Mouse (Mus musculus) forebrain, embryonic 11.5 days (tissue): Measurements from ENCODE around the gene Nfe2l1. TPM values are rescaled to one million over a fixed set of nuclear protein-coding genes. Genes with fewer than 3 reads are reported as not detected.
"Not testable (repeated sequence)": the region's sequence is repeated elsewhere in the genome, so short reads cannot be mapped to it uniquely, and the experiment has no call there.

Experiments
- ATAC-seq: fragments of 200-750 bp; cut with Nextera tagmentation; replicated peaks from 2 replicates; pipeline ENCODE4 v1.8.0; 2017; ENCODE audit warnings: moderate TSS enrichment; ENCODE audit not compliant: low FRiP score
- DNase-seq: peaks from one replicate; pipeline ENCODE4 v3.0.0-alpha.2; 2017; ENCODE audit warnings: low spot score
- H3K27ac ChIP-seq: fragments of 300-500 bp; sonication (generic); 2 replicates; pipeline ENCODE4 v1.5.1; 2014; ENCODE audit warnings: low read depth, low read length
- H3K27me3 ChIP-seq: fragments of 300-500 bp; sonication (generic); 2 replicates; pipeline ENCODE4 v1.6.1; 2014; ENCODE audit warnings: mild to moderate bottlenecking, low read length, mixed read lengths; ENCODE audit not compliant: control insufficient read depth, insufficient read depth
- H3K36me3 ChIP-seq: fragments of 300-500 bp; sonication (generic); 2 replicates; pipeline ENCODE4 v1.6.1; 2014; ENCODE audit warnings: mild to moderate bottlenecking, low read length, moderate library complexity, mixed read lengths; ENCODE audit not compliant: control insufficient read depth, insufficient read depth
- H3K4me1 ChIP-seq: fragments of 300-500 bp; sonication (generic); replicated peaks from 2 replicates; pipeline ENCODE4 v1.6.1; 2014; ENCODE audit warnings: low read length, mixed read lengths; ENCODE audit not compliant: control insufficient read depth, insufficient read depth
- H3K4me2 ChIP-seq: fragments of 300-500 bp; sonication (generic); 2 replicates; pipeline ENCODE4 v1.6.1; 2014; ENCODE audit warnings: low read depth, mild to moderate bottlenecking, low read length, moderate library complexity, mixed read lengths; ENCODE audit not compliant: severe bottlenecking
- H3K4me3 ChIP-seq: fragments of 300-500 bp; sonication (generic); 2 replicates; pipeline ENCODE4 v1.5.1; 2014; ENCODE audit warnings: low read depth, low read length
- H3K9ac ChIP-seq: fragments of 300-500 bp; sonication (generic); 2 replicates; pipeline ENCODE4 v1.6.1; 2014; ENCODE audit warnings: low read length
- H3K9me3 ChIP-seq: fragments of 300-500 bp; sonication (generic); 2 replicates; pipeline ENCODE4 v1.6.1; 2016; ENCODE audit warnings: low read length, mixed read lengths; ENCODE audit not compliant: control insufficient read depth
- WGBS: fragments of 180-500 bp; shearing (Covaris S2); extraction: QIAGEN DNeasy Blood & Tissue Kit; methylation state at CpG from one replicate; pipeline ENCODE4 v1.1.7; 2014; 5-methylcytosine and 5-hydroxymethylcytosine counted together
- polyA plus RNA-seq: library from polyadenylated mRNA; unstranded; fragments of >200 nt; fragmentation: Nextera tagmentation; extraction: Ambion mirVana; gene quantifications from 2 replicates; pipeline ENCODE4 v1.2.1, GENCODE M21; 2014

The Nfe2l1 gene
- polyA plus RNA-seq, 1 experiment from 2014 or later = 42.9 TPM

- no peak for DNase-seq
- Histone ChIP-seq H3K9me3 (no peaks in the 10 kb centered on the region), H3K4me2 (no peak overlapping the region), H3K27ac (no peak overlapping the region), H3K27me3 (no peaks in the 10 kb centered on the region), H3K4me1 (peaks cover 2% of the 10 kb centered on the region), H3K4me3 (no peak overlapping the region), H3K36me3 (peaks cover 20% of the 10 kb centered on the region), H3K9ac (no peak overlapping the region)
- 83% methylated on average over 8 of the region's 8 CpGs for WGBS
- no peak for ATAC-seq
These were observed 11.5 kb downstream of the Nfe2l1 start for GRCm38 (mm10) chr11:96818128-96818710.

DNA sequence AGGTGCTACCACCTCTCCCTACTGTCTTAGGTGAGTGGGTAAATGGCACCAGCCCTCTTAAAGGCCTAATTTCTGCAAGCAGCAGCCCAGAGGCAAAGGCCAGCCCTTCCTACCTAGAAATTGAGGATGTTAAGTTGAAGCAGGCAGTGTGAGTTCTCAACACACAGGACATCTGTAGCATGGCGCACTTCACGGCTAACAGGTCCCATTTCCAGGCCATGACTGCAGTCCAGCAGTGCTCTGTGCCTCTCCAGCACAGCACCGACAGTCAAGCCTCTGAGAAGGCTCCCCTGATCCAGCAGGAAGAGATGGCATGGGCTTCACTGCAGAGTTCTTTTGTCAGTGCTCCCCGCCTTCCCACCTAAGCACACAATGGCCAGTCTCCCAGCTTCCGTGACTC lies 12.8 kb downstream of the Nfe2l1 start:
- Histone ChIP-seq H3K9ac (no peak overlapping the region), H3K4me1 (no peaks in the 10 kb centered on the region), H3K4me2 (no peak overlapping the region), H3K4me3 (no peak overlapping the region), H3K27ac (no peak overlapping the region), H3K9me3 (no peaks in the 10 kb centered on the region), H3K27me3 (no peaks in the 10 kb centered on the region), H3K36me3 (peaks cover 20% of the 10 kb centered on the region)
- no peak for ATAC-seq
- 74% methylated on average over 5 of the region's 5 CpGs for WGBS
- DNase-seq = no peak

- Histone ChIP-seq H3K9me3 (no peaks in the 10 kb centered on the region), H3K36me3 (peaks cover 19% of the 10 kb centered on the region), H3K27ac (no peak overlapping the region), H3K27me3 (no peaks in the 10 kb centered on the region), H3K4me1 (no peaks in the 10 kb centered on the region), H3K4me2 (no peak overlapping the region), H3K9ac (no peak overlapping the region), H3K4me3 (no peak overlapping the region)
- no peak for DNase-seq
- 86% methylated on average over 1 of the region's 1 CpGs for WGBS
- no peak for ATAC-seq
These were observed 13.3 kb downstream of the Nfe2l1 start for GRCm38 (mm10) chr11:96816494-96816893.

- Histone ChIP-seq H3K36me3 (peaks cover 16% of the 10 kb centered on the region; the same call in 1 of the 2 replicates), H3K4me2 (no peak overlapping the region), H3K4me1 (no peaks in the 10 kb centered on the region), H3K27ac (no peak overlapping the region), H3K27me3 (no peaks in the 10 kb centered on the region), H3K9ac (no peak overlapping the region), H3K4me3 (no peak overlapping the region), H3K9me3 (no peaks in the 10 kb centered on the region)
- DNase-seq (no peak), ATAC-seq (no peak)
- 98% methylated on average over 2 of the region's 2 CpGs for WGBS
These were observed 13.9 kb downstream of the Nfe2l1 start for GRCm38 (mm10) chr11:96815895-96816294.

DNA sequence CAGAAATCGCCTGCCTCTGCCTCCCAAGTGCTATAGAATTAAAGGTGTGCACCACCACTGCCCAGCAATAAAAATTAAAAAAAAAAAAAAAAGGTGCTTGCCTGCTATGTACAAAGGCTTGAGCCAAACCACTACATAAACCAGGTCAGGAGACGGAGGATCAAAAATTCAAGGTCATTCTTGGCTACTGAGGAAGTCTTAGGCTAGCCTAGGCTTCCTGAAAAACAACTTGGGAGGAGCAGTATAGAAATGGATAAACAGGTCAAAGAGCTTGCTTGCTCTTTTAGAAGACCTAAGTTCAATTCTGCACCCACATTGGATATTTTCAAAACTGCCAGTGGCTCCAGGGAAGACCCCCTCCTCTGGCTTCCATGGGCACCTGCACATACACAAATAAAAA lies 15.3 kb downstream of the Nfe2l1 start:
- ATAC-seq (no peak), DNase-seq (no peak)
- no peak overlapping the region for H3K4me3 ChIP-seq
- H3K4me2 ChIP-seq = no peak overlapping the region
- H3K27ac ChIP-seq = no peak overlapping the region
- H3K9me3 ChIP-seq = no peaks in the 10 kb centered on the region
- peaks cover 15% of the 10 kb centered on the region for H3K36me3 ChIP-seq
- H3K9ac ChIP-seq = no peak overlapping the region
- no peaks in the 10 kb centered on the region for H3K27me3 ChIP-seq
- H3K4me1 ChIP-seq = no peaks in the 10 kb centered on the region
- whole genome bisulfite sequencing = 90% methylated on average over 2 of the region's 2 CpGs

GRCm38 (mm10) chr11:96813920-96814319 lies 15.8 kb downstream of the Nfe2l1 start:
- Histone ChIP-seq H3K9ac (no peak overlapping the region), H3K27ac (no peak overlapping the region), H3K4me1 (no peaks in the 10 kb centered on the region), H3K4me2 (no peak overlapping the region), H3K4me3 (no peak overlapping the region), H3K27me3 (no peaks in the 10 kb centered on the region), H3K36me3 (peaks cover 17% of the 10 kb centered on the region), H3K9me3 (no peaks in the 10 kb centered on the region)
- ATAC-seq (no peak), DNase-seq (no peak)
- WGBS = 89% methylated on average over 5 of the region's 5 CpGs

DNA sequence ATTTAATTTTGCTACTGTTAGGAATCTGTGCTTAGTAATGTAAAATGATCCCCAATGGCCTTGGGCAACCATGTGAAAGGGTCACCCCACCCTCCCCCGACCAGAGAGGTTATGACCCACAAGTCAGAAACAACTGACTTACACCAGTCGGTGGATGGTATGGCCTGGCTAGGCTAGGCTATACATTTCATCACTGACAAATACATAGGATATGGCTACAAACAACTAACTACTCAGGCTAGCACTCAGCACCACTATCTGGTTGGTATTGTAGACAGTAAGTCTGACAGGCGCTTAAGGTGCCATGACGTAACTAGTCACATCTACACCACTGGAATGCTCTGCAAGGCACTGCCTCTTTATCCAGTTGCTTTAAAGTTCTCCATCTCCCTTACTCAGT lies 16.3 kb downstream of the Nfe2l1 start:
- no peak for ATAC-seq
- DNase-seq = no peak
- H3K27me3 ChIP-seq = no peaks in the 10 kb centered on the region
- no peak overlapping the region for H3K27ac ChIP-seq
- no peaks in the 10 kb centered on the region for H3K4me1 ChIP-seq
- no peaks in the 10 kb centered on the region for H3K9me3 ChIP-seq
- H3K4me3 ChIP-seq = no peak overlapping the region
- no peak overlapping the region for H3K4me2 ChIP-seq
- no peak overlapping the region for H3K9ac ChIP-seq
- peaks cover 21% of the 10 kb centered on the region for H3K36me3 ChIP-seq
- 89% methylated on average over 4 of the region's 4 CpGs for WGBS

GRCm38 (mm10) chr11:96811188-96811587 lies 18.6 kb downstream of the Nfe2l1 start:
- peak; percentile 14 for DNase-seq
- not testable (repeated sequence) for ATAC-seq, H3K27me3 ChIP-seq, H3K9ac ChIP-seq, H3K4me1 ChIP-seq, H3K27ac ChIP-seq, H3K4me2 ChIP-seq, H3K9me3 ChIP-seq, H3K4me3 ChIP-seq
- 86% methylated on average over 1 of the region's 1 CpGs for WGBS
- peaks cover 27% of the 10 kb centered on the region for H3K36me3 ChIP-seq

GRCm38 (mm10) chr11:96809562-96810235 lies 20.1 kb downstream of the Nfe2l1 start:
- Histone ChIP-seq H3K27me3 (no peaks in the 10 kb centered on the region), H3K4me3 (no peak overlapping the region), H3K27ac (no peak overlapping the region), H3K9me3 (no peaks in the 10 kb centered on the region), H3K4me2 (no peak overlapping the region), H3K9ac (no peak overlapping the region), H3K4me1 (no peaks in the 10 kb centered on the region), H3K36me3 (peaks cover 24% of the 10 kb centered on the region)
- DNase-seq (no peak), ATAC-seq (no peak)
- 93% methylated on average over 6 of the region's 6 CpGs for WGBS
